Mouse (Mus musculus) olfactory bulb, adult 2 months (tissue): ENCODE data around the gene Rarg.

Source experiments
- CTCF ChIP-seq: fragments of 200-500 bp; IDR thresholded peaks from 2 replicates; pipeline ENCODE4 v1.5.1; 2012; ENCODE audit warnings: low read depth, mild to moderate bottlenecking, low read length, moderate library complexity; ENCODE audit not compliant: insufficient read depth
- POLR2A ChIP-seq: fragments of 200-500 bp; IDR thresholded peaks from 2 replicates; pipeline ENCODE4 v1.6.1; 2012; ENCODE audit warnings: mild to moderate bottlenecking, low read depth, low read length, moderate library complexity; ENCODE audit not compliant: insufficient read depth

GRCm38 (mm10) chr15:102217325-102217724, 40.0 kb downstream of the Rarg start:
- TF ChIP-seq CTCF = no peak
- TF ChIP-seq POLR2A = no peak
